Mouse (Mus musculus) kidney, adult 8-10 months (tissue): ENCODE measurements at regions not wholly inside any gene's neighbourhood (a gene's known extent, or its start where the extent isn't known, plus 50 kb on each side); places are given as distances from the start of the nearest gene placed in this dataset.

ENCODE experiments used
- DNase-seq, 2 experiments: peaks; one replicate each; pipeline ENCODE4 v3.0.0; 2022

DNA sequence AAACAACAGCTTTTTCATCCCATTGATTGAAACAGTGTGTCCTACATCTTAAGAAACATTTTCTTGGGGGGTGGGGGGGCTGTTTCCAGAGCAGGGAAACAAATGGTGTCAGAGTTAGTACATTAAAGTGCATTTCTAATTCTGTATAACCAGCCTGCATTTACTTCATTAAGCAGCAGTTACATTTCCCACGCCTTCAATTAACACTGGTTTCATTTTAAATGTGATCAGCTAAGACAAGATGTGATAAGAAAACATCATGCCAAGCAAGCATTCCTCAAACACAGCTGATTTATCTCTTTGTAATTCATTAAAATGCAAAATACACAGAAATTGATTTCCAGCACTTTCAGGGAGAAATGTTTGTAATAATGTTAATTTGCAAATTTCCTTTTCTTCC lies 122.0 kb downstream of the Olfr1505 start:
- DNase-seq: no peak

DNA sequence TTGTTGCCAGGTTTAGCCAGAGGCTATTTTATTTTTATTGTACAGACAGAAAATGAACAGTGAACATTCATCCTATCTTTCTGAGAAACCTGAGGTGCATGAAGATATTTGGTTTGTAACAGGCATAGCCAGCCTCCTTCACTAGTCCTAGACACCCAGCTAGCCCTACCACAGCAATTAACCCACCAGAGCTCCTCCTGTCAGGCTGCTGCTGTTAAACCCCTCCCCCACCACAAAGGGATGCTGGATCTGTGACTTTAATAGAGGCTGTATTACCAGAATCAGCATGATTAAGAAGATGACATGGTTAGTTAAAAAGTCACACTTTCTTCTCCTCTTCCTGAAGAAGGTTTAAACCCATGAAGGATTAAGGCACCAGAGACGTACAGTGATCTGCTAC lies 122.5 kb downstream of the Olfr1505 start:
- no peak for DNase-seq

DNA sequence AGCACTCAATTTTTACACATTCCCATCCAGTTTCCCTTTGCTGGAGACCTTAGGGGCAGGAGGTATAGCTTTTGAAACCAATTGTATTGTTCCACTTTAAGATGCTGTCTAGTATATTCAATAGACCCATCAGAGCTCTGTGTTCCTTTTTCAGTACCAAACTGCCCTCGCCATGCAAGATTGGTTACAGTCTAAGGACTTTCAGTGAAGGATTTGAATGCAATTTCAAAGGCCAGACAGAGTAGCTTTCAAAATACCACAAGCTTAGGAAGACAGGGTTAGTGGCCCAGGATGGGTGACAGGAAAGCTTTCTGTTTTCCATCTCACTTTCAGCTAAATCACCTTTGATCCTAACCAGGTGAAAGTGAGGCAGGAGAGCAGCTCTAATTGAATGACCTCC lies 123.4 kb downstream of the Olfr1505 start:
- no peak for DNase-seq

DNA sequence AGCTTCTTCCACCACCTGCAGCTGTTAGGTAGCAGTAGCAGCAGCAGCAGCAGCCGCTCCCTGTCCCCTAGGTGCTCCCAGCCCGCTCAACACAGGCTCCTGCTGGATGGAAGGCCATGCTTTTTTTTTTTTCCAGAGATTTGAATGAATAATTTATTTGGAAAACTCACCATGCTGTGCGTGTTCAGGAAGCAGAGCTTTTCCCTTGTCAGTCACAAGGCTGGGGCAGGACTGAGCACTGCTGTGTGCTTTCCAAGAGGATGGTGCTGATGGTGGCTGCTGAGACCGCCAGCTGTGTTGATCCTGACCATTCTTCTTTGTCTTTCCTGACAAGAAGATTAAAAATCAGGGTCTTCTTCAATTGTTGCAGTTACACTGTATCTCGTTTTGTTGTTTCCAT lies 129.4 kb downstream of the Olfr1505 start:
- DNase-seq: no peak

- DNase-seq: no peak
Measured at GRCm38 (mm10) chr19:14045456-14045855, 132.1 kb downstream of the Olfr1505 start.

DNA sequence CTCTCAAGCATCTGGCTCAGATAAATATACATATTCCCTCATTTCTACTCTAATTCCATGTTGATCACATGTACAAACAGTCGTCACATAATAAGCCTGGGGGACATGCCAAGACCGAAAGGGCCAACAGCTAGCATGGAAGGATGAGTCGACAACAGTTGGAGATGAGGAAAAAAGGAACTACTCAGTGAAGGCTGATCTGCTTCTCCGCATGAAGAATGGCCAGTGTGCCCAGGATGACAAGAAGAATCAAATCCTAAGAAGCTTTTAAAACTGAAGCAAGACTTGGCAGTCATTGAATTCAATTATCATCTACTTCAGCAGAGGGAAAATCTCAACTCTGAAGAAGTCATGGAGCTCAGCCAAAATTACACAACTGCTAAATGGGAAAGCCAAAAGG lies 138.7 kb downstream of the Olfr1505 start:
- no peak for DNase-seq

- DNase-seq: peak in 1 of 2 experiments; percentile 28
Measured at GRCm38 (mm10) chr19:14080538-14080937, 167.2 kb downstream of the Olfr1505 start.

- peak; percentile 15 to 46 for DNase-seq
Measured at GRCm38 (mm10) chr19:14084726-14085125, 171.4 kb downstream of the Olfr1505 start.

DNA sequence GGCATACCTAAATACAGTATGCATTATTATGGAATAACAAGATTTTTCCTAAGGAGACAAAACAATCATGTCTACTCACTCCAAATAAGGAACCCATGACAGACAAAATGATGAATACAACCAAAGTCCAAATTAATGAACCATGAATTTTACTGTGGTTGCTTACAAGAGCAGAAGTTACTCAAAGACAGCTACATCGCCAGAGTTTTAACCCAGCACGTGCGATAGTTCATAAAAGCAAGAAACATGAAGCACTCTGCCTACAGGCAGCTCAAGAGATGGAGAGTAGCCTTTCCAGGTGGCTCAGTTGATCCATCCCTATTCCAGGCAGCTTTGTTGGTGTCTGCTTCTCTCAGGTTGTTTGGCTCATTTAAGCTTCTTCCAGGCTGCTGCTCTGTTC lies 176.8 kb downstream of the Olfr1505 start:
- DNase-seq: peak; percentile 21 to 24

- no peak for DNase-seq
Measured at GRCm38 (mm10) chr19:14094191-14094590, 180.9 kb downstream of the Olfr1505 start.

DNA sequence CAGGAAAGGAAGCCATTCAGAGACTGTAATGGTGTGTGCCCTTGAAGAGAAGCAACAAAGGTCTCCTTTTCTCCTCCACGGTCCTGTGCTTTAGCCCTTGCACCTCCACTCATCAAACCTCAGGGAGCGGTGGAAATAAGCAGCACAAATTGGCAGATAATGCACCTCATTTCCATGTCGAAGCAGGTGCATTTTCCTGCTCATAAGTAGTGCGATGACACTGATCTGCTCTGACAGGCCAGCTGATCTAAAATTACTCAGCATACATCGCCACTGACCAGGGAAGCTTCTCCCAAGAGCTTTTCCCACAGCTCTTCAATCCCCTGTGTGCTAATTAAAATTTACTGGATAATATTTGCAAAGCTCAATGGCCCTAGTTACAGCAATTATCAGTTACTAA lies 182.9 kb downstream of the Olfr1505 start:
- no peak for DNase-seq

DNA sequence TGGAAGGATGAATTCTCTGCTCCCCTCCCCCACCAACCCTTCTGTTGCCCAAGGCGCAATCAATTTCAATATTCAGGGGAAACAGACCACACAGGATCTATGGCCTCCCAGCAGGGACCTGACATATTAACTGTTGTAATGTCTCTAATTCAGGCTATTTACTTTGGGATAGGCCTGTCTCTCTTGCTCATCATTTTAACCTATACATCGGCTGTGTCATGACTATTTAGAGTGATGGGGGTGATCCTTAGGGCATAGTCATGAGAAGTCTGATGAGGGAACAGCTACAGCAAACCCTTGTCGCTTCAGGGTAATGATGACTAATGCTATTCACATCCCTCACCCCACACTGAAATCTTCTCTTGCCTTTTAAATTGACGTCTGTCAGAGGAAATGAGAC lies 195.8 kb downstream of the Olfr1505 start:
- DNase-seq: no peak

DNA sequence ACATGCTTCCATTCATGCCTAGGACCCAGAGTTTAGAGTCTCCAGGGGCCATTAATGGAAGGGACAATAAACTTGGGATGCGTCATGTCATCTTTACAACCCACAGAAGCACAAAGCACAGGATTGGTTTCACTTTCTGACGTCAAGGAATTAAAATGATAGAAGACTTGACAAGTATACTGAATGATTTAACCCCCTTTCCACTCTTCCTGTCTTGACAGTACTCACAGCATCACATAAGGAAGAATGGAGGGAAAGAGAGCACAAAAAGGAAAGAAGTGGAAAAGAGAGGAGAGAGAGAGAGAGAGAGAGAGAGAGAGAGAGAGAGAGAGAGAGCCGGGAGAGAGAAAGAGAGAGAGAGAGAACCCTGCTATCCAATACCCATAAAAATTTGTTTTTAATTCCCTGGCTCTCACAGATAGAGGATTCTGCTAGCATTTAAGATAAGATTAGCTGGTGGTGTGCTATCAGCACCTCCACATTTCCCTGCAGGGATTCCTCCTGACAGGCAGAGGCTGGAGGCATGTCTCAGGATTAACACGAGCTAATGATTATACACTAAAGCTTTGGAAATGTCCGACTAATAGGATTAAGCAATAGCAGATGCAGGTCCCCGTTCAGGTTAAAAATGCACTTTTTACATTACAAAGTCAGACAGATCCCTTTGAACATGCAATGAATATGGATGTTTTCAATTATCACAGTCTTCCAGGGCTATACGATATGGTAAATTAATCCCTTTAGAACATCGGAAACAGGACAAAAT lies 210.2 kb downstream of the Olfr1505 start:
- peak; percentile 6 to 9 for DNase-seq

DNA sequence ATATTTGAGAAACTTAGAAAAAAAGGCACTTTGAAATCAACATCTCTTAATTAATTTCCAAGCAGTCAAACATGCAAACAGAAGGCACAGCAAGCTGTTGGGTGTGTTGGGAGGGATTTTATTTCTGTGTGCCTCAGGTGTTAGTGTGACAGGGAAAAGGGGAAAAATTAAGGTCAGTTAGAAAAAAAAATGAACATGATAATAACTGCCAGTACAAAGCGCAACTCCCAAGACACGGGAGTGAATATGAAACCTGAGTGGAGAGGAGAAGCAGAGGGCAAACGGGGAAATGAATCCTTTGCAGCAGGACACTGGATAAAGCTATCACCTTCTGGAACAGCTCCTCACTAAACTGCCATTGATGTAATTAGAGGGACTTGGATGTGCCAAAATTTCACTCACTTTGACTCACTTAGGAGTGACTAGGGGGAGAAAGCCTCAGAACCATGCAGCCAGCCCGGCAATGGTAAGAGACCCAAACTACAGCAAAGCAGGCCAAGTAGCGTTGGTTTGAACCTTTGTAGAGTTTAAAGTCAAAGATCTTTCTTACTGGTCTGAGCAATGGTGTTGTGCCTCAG lies 211.0 kb downstream of the Olfr1505 start:
- DNase-seq: no peak

DNA sequence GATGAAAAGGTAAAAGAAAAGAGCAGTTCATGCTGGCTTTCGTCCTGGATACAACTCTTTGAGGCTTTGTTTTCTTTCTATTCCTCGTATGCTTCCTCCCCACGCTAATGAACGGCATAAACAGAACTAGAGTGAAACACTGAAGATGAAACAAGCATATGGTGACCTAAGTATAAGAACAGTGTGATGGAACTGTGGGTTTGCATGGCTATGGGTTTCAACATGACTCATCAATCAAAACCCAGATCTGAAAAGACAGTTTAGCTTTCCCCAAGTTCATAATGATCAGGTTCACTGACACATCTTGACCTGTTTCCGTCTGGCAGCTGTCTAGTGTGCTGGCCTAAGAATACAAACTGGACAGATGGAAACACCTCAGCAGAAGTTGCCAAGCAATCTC lies 211.7 kb downstream of the Olfr1505 start:
- no peak for DNase-seq

- peak in 1 of 2 experiments; percentile 4 for DNase-seq
Measured at GRCm38 (mm10) chr19:14128397-14129209, 215.3 kb downstream of the Olfr1505 start.

DNA sequence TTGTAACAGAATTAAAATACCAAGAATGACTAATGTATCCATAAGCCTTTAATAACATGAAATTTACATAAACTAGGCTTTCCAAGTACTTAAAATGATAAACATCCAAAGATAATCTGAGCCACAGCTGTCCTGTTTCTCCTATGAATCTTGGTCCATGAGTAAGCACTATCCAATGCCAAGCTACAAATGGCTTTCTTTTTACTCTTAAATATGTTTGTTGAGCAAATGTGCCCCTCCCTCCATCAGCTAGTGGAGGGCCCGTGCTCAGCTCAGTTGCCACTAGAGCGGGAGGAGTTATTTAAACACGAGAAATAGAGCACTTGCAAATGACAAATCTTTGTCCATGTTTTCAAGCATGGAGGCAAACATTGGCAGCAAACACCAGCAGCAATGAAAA lies 247.9 kb downstream of the Olfr1505 start:
- DNase-seq: no peak

DNA sequence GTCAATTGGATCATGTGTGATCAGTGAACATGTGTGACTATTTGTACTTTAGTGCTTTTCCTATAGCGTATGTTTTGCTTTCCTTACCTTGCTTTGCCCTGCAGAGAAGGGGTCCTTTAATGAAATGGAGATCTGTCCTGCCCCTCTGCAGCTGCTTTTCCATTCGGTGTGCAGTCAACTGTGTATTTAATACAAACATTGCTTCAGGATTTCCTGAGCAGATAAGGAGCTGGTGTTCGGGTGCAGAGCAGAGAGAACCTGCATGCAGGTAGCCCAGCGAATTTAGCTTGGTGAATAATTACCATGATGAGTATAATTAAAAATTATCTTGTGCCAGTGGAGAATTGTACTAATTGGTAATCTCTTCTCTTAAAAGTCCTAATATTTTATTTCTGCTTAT lies 249.4 kb downstream of the Olfr1505 start:
- peak in 1 of 2 experiments; percentile 1 for DNase-seq

- DNase-seq: no peak
Measured at GRCm38 (mm10) chr19:14165775-14166174, 252.4 kb downstream of the Olfr1505 start.

GRCm38 (mm10) chr19:14180244-14180643 lies 266.9 kb downstream of the Olfr1505 start:
- DNase-seq: no peak

GRCm38 (mm10) chr19:14180956-14181355 lies 267.6 kb downstream of the Olfr1505 start:
- DNase-seq: no peak

DNA sequence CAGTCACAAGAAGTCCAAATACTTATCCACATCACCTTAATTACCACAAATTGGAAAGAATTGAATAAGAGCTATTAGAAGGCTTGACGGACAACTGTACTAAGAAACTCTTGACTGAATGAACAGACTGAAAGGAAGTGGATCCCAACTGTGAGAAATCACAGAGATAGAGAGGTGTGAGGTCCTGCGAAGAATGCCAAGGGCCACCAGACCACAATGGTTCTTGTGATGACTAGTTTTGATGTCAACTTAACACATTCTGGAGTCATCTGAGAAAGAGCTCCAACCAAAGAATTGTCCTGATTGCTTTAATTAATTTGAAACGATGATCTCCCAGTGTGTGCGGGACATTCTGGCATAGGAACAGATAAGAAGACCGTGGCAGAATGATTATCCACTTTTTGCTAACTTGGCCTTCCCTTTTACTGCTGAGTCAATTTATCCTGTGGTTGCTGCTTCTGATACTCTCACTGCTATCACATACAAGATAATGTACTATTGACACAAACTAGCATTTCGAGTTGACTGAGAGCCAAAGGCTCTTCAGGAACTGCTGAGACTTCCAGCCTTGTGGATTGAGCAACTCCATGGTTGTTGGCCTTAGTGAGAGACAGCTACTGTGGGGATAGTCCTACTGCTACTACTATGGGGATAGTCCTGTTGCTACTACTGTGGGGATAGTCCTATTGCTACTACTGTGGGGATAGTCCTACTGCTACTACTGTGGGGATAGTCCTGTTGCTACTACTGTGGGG lies 268.5 kb downstream of the Olfr1505 start:
- no peak for DNase-seq

DNA sequence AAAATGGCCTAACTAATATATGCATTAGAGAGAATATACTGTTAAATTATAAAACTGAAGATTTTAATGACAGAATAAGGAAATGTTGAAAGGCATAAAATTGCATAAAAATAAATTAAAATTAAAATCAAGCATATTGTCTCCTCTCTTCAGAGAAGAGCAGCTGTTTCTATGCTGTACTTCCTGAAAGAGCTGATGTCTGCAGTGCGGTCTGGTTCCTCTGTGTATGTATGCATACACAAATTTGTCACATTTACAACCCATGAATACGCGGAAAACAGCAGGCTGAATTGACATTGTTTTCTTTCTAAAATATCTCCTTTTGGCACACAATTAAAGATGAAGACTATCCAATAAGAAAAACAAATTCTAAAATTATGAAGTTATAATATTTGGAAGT lies 278.5 kb downstream of the Olfr1505 start:
- no peak for DNase-seq
